Mouse (Mus musculus) adipocyte (in vitro differentiated cells): ENCODE data around the gene Prickle1.

Source experiments
- DNase-seq: peaks from one replicate; pipeline ENCODE4 v3.0.0-alpha.2; 2016; ENCODE audit warnings: low spot score

Gene Prickle1

DNA sequence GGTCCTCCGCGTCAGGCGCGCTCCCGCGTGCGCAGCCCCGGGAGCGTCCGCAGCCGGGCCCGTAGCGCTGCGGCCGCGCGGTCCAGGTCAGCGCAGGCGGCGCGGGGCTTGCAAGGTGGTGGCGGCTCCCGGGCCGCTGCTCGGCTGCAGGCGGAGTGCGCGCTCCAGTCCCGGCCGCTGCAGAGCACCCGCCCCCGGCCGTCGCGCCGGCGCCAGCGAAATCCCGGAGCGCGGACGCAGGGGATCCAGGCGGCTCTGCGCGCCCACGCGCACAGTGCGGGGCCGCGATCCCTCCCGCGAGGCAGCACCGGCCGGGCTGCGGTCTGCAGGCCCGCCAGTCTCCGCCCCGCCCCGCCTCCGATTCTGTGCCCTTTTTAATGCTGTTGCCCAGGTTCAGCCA, at the start of gene Prickle1:
Prickle1 (minus strand) TSS at position 146 of the 400 bp plus-strand sequence.
- DNase-seq = peak; percentile 84

DNA sequence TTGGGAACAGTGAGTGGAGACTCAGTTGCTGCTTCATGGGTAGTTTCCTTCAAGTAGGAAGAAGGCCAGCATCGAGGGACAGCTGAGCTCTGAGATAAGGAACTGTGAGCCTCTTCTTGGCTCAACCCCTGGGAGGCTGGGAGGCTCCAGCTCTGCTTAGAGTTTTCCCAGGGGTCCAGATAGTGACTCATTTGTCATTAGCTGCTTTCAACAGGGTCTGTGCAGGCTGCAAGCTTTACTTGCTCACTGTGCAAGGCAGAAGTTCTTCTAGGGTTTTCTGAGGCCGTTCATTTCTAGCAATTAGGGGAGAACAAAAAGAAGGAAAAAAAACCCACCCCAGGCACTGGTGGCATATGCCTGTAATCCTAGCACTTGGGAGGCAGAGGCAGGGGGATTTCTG, 44.5 kb upstream of the Prickle1 start:
- peak; percentile 55 for DNase-seq

DNA sequence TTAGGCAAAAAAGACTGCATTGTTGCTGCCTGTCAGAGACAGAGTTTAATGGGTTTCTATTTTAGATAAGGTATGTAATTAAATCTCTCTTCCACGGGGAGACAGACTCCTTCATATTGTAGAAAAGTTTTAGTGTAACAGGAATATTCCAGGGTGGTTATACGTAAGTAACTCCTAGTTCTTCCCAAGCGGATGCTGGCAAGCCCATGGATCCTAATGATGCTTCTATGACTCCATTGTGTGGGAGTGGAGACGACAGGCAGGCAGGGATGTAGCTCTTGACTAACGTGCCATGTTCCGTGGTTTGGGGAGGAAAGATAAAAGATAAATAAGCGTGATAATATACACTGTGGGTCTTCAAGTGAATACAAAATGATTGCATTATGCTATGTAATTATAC, 41.3 kb upstream of the Prickle1 start:
- no peak for DNase-seq

DNA sequence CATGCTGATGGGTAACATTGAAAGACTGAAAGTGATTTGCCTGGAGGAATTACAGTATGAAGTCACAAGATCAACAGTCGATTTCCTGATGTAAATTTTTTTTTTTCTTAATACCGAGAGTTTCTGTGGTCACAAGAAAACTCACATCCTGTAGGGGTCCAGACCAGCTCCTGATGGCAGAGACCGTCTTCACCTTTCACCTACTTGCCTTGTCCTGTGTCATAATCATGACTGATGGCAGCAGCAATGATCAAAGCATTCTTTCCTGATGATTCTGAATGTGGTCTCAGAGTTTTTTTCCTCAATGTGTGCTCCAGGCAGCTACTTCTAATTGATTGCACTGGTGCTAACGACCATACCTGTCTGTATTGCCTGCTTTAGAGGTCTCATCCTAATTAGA, 39.9 kb upstream of the Prickle1 start:
- DNase-seq = no peak

DNA sequence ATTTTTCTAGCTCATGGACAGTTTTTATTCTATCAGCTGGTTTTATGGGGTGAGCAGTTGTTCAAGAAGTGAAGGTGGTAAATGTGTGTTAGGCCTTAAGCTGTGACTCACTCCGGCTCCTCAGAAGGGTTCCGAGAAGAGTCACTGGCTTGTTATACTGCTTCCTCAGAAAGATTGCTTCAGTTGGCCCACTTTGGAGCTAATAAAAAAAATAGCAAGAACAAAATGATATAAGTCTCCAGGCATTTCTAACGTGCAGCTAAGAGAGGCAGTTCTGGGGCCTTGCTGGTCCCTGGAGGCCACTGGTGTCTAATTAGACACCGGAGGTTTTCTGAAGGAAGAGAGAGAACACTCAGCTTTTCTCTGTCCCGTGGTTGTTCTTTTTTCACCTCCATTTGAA, 38.8 kb upstream of the Prickle1 start:
- no peak for DNase-seq

DNA sequence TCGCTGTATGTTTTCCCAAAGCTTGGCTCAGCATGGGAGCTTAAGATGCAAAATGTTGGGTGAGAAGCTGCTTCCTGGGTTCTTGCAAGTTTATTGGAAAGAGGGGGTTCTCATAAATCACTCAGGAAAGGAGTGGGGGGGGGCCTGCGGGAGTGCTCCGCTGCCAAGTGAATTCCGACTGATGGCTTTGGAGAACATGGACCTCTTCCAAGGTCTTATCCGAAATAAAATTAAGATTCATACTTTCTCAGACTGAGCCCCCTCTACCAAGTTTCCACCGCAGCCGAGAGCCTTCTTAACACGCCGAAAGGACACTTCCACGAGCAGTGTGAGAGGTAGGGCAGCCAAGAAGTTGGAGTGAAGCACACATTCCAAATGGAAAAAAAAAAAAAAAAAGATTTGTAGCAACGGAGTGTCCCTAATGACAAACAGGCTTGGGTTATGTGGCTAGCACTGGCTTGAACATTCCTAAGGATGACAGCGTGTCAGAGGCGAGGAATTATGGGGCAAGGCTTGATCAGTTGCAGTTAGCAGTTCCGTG, 34.4 kb upstream of the Prickle1 start:
- no peak for DNase-seq

DNA sequence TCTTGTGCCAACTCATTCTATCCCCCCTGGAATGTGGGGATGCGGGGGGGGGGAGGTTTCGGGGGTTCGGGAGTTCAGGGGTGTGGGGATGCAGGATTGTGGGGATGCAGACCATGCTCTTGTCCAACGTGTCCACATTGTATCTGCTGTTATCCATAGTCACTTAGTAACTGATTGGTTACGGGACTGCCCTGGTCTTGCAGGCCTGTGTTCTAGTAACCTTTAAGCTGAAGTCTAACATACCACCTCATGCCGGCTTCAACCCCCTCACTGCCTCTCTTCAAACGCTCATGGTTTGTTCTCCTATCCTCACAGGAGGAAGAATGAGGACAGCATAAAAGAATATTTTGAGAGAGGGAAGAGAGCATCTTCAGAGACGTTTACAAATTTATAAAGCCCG, 33.5 kb upstream of the Prickle1 start:
- no peak for DNase-seq

DNA sequence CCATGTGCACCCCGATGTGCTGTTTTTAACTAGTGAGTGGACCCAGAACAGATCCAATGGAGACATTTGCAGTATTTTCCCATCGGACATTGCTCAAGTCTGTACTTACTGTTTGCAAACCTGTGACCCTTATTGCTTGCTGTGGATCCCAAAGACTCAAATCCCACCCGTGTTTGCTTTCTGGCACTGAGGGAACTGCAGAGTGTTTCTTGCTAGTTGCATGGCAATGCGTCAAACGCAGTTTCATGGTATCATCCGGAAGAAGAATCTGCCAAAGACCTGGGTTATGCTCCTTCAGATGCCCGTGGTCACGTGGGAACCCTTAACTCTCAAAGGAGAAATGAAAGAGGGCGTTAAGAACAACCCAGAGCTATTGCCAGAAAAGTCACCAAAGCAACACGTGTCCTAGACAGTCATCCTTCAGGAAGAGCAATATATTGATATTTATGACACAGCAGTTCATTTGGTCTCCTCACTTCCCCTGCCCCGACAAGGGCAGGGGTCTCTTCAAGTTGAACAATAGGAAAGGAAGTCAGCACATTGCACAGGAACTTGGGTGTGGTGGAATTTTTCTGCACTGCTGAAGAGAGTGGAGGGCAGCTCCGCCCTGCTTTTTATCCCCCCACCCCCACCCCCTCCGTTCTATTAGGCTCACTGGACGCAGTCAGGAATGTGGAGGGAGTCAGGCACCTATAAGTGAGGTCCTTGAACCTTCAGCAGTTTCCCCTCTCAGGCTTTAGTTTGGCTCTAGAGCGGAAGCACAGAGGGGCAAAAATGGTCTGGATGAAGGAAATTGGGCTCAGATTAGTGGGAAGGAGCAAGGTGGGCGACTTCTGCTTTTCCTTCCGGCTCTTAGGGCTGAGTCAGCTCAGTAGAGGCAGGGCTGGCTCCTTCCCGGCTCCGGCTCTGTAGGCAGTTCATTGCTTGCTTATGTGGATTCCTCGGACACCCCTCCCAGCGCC, 32.4 kb upstream of the Prickle1 start:
- DNase-seq = no peak

DNA sequence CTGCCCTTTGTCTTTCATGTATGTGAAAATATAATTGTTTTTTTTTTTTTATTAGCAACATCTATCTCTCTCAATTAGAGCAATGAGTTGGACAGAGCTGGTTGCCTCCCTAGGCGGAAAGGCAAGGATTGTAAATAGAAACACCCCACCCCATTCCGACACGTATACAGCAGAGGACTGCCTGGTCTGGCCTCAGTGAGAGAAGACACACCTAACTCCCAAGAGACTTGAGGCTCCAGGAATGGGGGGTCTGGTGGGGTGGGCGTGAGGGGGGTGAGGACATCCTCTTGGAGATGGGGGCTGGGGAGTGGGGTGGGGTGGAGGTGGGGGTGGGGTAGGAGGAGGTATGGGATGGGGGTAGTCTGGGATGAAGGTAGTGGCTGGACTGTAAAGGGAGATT, 23.9 kb upstream of the Prickle1 start:
- DNase-seq = no peak

DNA sequence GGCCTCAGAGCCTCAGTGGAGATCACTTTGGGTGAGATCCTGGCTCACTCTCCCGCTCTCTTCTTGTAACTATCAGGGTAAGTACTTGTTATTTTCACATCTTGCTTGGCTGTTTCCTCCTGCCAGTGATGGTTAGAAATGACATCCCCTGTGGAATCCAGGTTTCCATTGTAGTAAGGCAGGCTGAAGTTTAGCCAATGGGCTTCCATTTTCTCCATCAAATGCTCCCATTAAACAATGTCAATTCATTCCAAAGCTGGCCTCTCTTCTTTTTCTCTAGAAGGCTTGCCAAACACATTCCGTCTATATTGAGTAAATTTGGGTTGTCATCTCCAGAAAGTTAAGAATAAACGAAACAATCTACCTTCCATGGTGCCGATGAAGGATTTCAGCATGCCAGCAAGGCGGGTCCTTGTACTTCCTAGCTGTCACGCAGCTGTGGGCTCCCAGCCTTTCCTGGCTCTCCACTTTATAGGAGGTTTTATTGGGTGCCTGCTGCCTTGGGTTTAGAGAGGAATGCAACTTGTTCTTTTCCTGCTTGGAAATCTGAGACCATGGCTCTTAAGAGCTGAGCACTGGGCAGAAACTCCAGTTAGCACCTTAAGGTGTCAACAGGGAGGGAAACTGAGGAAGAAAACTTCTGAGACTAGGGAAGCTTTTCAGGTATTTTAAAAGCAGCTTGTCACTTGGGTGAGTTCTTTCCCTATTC, 22.9 kb upstream of the Prickle1 start:
- no peak for DNase-seq

DNA sequence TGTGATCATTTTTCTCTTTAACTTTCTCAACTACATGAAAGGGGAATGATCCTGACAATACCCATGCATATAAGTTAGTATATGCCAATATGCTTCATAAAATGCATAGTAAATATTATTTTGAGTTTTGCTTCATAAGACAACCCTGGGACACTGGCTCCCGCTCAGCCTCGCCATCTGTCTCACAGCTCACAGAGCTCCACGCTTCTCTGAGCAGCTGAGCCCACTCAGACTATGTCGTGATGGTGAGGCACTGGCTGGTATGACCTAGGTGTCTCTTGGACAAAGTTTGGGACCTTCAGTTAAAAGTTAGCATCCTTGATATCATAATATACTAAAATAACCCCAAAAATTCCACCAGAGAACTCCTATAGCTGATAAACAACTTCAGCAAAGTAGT, 20.6 kb upstream of the Prickle1 start:
- DNase-seq = no peak

DNA sequence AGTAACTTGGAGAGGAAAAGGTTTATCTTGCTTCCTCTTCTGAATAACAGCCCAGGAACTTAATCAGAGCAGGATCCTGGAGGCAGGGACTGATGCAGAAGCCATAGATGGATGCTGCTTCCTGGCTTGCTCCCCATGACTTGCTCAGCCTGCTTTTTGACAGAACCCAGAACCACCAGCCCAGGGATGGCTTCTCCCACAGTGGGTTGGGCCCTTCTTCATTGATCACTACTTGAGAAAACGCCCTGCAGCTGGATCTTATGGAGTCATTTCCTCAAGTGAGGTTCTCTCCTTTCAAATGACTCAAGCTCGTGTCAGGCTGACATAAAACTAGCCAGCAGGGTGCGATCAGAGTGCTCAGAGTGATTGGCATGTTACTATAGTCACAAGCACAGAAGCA, 19.3 kb upstream of the Prickle1 start:
- no peak for DNase-seq

DNA sequence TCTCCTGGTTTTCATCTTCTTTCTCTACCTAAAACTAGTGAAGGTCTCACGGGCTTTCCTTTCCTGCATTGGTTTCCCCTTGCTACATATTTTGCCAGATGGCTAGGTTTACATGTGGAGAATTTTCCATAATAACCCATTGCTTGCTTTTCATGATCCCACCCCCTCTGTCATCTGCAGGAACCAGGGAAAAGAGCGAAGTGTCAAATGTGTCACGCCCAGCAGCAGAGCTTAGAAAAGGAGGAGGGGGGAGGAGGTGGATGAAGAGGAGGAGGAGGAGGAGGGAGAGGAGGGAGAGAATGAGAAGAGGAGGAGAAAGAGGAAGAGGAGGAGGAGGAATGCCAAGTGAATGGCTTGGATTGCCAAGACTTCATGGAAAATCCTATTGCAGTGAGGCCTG, 17.9 kb upstream of the Prickle1 start:
- DNase-seq = no peak

DNA sequence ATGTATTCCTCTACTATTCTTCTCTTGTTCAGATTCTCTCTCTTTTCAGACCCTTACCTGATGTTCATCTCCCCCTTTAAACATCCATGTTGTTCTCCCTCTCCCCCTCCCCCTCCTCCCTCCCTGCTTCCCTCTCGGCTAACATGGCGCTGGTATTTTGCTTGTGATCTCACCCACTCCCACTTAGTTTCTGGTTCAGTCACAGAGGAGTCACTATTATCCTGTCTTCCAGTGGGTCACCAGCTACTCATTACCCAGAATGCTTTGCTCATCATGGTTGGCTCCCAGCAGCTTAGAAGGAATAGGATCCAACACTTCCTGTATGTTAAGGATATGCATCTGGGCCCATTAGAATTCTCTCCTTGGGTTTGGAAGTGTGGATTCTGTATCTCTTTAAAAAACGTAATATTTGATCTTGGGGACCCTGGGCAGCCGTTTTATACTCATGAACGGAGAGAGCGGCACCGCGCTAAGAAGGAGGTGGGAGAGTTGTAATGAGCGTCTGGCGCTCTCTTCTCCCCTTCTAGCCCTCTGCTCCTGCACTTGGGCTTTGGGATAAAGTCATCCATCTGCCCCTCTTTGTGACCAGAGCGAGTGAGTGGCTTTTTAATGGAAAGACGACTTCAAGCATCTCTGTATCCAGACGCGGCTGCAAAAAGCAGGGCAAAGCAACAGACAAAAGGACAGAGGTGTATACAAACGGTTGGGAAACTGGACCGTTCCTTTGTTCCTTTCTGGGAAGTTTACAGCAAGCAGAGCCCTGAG, 16.0 kb upstream of the Prickle1 start:
- DNase-seq = no peak

DNA sequence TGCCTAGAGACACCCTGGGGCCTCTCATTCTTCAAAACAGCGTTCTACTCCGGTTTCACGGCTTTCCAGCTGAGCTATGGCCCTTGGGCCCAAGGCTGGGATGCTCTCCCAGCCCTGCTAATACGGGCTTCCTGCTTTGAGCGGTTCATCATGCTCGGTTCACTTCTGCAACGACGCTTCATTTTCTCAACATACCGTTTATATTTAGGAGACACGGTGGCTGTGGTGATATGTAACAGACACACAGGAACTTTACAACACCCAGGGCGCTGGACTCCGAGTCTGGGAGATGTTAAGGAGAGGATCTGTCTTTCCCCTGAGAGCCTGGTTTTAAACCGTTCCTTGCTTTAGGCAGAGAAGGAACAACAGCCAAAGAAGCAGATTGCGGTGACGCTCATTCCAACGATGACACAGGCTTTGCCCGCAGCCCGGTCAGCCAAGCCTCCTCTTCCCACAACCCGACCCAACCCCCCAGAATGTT, 15.1 kb upstream of the Prickle1 start:
- DNase-seq = no peak

DNA sequence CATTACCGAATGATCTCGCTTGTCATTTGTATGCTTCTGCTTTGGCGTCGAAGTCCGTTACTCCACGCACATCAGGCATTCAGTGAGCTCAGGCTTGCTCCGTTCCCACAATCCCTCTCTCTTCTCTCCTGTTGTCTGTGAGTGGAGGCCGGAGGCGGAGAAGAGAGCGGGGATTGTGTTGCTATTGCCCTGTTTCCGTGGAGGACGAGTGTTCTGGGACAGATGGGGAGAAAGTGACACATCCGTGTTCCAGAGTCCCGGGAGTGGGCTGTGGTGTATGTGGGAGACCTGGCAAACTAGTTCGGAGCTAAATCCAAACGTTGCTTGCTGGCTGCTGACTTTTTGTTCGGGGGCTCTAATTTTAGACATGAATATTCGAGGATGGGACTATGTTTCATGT, 14.6 kb upstream of the Prickle1 start:
- DNase-seq = no peak

DNA sequence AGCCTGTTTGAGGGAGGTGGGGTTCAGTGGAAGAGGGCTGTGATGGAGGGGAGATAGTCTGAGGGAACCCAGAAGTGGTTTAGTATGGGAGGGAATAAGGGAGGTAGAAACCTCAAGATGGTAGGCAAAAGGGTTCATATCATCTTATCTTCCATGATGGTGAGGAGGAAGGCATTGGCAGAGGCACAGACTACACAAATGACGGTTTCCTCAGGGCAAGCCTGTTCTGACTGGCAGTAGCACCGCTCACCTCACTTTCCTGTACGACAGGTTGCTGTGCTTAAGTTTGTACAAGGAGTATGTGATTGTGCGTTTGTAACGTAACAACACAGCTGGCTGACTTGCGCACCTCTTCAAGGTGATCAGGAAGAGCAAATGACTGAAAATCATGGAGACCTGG, 7.2 kb upstream of the Prickle1 start:
- DNase-seq = no peak

DNA sequence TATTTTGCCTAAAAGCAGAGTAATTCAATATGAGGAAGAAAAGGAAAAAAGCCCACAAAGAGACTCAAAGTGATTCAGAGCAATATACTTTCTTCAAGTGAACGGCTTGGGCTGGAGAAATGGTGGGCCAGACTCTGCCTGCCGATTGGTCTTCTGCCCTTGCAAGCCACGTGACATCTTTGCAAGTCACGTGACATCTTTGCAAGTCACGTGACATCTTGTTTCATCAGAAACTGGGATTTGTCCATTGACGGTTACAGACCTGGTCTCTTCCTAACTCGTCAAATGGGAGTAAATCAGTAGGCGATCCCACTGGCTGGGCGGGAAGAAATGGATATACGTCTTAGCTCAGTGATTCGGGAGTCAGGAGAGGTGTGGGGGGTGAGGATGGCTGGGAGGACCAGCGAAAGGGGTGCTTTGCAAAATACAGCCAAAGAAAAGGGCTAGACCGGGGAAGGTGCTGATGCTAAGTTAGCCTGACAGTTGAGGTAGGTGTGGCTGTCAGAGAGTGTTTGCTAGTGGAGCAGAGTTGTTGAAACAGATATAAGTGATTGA, 5.8 kb upstream of the Prickle1 start:
- no peak for DNase-seq

DNA sequence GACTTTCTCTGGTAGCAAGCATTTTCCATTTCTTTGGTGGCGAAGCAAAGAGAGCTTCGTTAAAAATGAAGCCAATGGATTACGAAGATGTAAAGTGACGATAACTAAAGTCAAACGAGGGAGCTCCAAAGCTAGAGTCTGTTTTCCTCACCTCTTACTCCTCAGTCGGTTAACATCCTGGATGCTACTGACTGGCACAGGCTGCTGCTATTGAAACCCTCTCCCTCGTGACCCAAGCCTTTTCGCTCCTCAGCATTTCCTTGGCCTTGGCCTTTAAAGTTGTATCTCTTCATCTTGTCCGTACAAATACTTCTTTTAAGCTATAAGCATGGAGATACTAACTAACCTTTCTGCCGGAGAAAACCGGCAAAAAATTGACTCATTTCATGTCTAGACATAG, 1.3 kb upstream of the Prickle1 start:
- DNase-seq = no peak

DNA sequence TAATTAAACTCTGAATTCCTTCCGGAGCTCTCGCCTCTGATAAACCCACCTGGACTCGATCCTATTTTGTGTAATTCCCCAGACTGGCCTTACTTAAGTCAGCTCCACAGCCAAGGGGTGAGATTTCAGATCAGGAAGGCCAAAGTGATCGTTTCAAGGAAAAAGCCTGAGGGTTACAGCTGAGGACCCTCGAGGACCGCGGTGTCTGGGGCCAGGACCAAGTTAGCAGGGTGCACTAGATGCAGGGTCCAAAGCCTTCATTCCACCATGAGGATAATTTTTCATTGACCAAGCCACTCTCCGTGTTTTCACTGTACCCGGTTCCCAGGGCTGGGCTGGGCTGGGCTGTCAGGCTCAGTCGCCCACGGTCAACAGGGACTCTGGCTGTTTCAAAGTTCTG, 594 bp upstream of the Prickle1 start:
- peak; percentile 71 for DNase-seq

DNA sequence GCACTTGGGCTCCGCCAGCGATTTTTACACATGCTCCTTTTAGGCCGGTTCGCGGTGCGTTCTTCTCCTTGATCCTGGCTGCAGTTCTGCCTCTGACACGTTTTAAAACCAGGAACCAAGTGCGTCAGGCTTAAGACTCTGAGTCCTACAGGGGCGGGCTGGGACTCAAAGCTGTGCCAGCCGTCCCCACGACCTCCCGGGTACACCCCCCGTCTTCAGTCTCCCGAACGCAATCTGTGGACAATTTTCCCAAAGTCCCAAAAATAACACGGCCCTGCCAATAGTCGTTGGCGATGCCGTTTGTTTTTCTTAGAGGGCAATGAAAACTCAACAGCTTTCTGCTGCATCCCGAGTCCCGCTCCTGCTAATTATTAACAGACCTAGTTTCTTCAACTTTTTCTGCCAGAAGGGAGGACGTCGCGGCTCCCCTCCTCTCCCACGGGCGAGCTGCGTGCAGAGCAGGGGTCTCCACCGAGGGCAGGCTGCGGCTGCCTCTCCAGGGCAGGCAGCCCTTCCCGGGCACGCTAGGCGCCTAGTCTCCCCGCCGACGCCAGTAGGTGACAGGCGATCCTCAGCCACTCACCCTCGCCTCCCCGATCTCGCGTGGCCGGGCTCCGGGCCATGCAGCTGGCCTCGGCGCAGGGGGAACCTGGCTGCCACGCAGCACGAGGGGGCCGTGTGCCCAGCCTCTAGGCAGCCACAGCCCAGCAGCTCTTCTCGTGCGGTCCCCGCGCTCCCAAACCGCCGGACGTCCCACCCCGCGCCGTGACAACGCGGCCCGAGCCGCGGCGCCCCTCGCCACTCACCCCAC, 598 bp downstream of the Prickle1 start:
- peak; percentile 74 for DNase-seq
